Mouse (Mus musculus) kidney, embryonic 14.5 days (tissue): Measurements from ENCODE around the gene Dnah7c. TPM values are rescaled to one million over a fixed set of nuclear protein-coding genes. Genes with fewer than 3 reads are reported as not detected.
A peak's percentile ranks its signal among the peaks of the same experiment; 100 is the strongest.

ENCODE experiments used
- ATAC-seq: fragments of 200-750 bp; cut with Nextera tagmentation; 2 replicates; pipeline ENCODE4 v1.8.0; 2017; ENCODE audit warnings: moderate number of reproducible peaks, mild to moderate bottlenecking, moderate TSS enrichment, moderate library complexity; ENCODE audit not compliant: low FRiP score, low TSS enrichment
- H3K27ac ChIP-seq: fragments of 300-500 bp; sonication (generic); 2 replicates; pipeline ENCODE4 v1.5.1; 2014; ENCODE audit warnings: low read depth, mild to moderate bottlenecking, low read length, moderate library complexity, mixed read lengths
- H3K27me3 ChIP-seq: fragments of 300-500 bp; sonication (generic); 2 replicates; pipeline ENCODE4 v1.6.1; 2014; ENCODE audit warnings: mild to moderate bottlenecking, low read length; ENCODE audit not compliant: control insufficient read depth, insufficient read depth
- H3K36me3 ChIP-seq: fragments of 300-500 bp; sonication (generic); 2 replicates; pipeline ENCODE4 v1.6.1; 2014; ENCODE audit warnings: low read length, mixed read lengths; ENCODE audit not compliant: control insufficient read depth, insufficient read depth
- H3K4me1 ChIP-seq: fragments of 300-500 bp; sonication (generic); 2 replicates; pipeline ENCODE4 v1.6.1; 2014; ENCODE audit warnings: low read length, mixed read lengths; ENCODE audit not compliant: control insufficient read depth, insufficient read depth
- H3K4me2 ChIP-seq: fragments of 300-500 bp; sonication (generic); replicated peaks from 2 replicates; pipeline ENCODE4 v1.6.1; 2014; ENCODE audit warnings: low read depth, mild to moderate bottlenecking, low read length
- H3K4me3 ChIP-seq: fragments of 300-500 bp; sonication (generic); 2 replicates; pipeline ENCODE4 v1.5.1; 2014; ENCODE audit warnings: mild to moderate bottlenecking, low read length
- H3K9ac ChIP-seq: fragments of 300-500 bp; sonication (generic); 2 replicates; pipeline ENCODE4 v1.6.1; 2014; ENCODE audit warnings: low read depth, mild to moderate bottlenecking, low read length, moderate library complexity
- H3K9me3 ChIP-seq: fragments of 300-500 bp; sonication (generic); 2 replicates; pipeline ENCODE4 v1.6.1; 2016; ENCODE audit warnings: low read length; ENCODE audit not compliant: control insufficient read depth
- WGBS: fragments of 180-500 bp; shearing (Covaris S2); extraction: QIAGEN DNeasy Blood & Tissue Kit; methylation state at CpG from one replicate; pipeline ENCODE4 v1.1.7; 2014; 5-methylcytosine and 5-hydroxymethylcytosine counted together
- polyA plus RNA-seq: library from polyadenylated mRNA; unstranded; fragments of >200 nt; fragmentation: Nextera tagmentation; extraction: Ambion mirVana; gene quantifications from 2 replicates; pipeline ENCODE4 v1.2.1, GENCODE M21; 2014

Dnah7c gene
- polyA plus RNA-seq, 1 experiment from 2014 or later: 0.11 TPM

GRCm38 (mm10) chr1:46843406-46843805 lies 418.0 kb downstream of the Dnah7c start:
- H3K36me3 ChIP-seq: no peaks in the 10 kb centered on the region
- no peak overlapping the region for H3K4me3 ChIP-seq
- ATAC-seq: no peak
- WGBS: 49% methylated on average over 4 of the region's 4 CpGs
- H3K9ac ChIP-seq: no peak overlapping the region
- H3K9me3 ChIP-seq: no peaks in the 10 kb centered on the region
- H3K27me3 ChIP-seq: no peaks in the 10 kb centered on the region
- no peak overlapping the region for H3K4me2 ChIP-seq
- H3K4me1 ChIP-seq: no peaks in the 10 kb centered on the region
- no peak overlapping the region for H3K27ac ChIP-seq

GRCm38 (mm10) chr1:46844281-46844680 lies 418.9 kb downstream of the Dnah7c start:
- H3K27me3 ChIP-seq: no peaks in the 10 kb centered on the region
- no peaks in the 10 kb centered on the region for H3K36me3 ChIP-seq
- H3K4me1 ChIP-seq: no peaks in the 10 kb centered on the region
- no peak overlapping the region for H3K4me3 ChIP-seq
- H3K27ac ChIP-seq: no peak overlapping the region
- no peak overlapping the region for H3K4me2 ChIP-seq
- no peaks in the 10 kb centered on the region for H3K9me3 ChIP-seq
- ATAC-seq: peak; percentile 43; the same call in 1 of the 2 replicates
- WGBS: 58% methylated on average over 2 of the region's 2 CpGs
- no peak overlapping the region for H3K9ac ChIP-seq

- no peak overlapping the region for H3K4me3 ChIP-seq
- no peak overlapping the region for H3K4me2 ChIP-seq
- no peaks in the 10 kb centered on the region for H3K27me3 ChIP-seq
- no peak overlapping the region for H3K27ac ChIP-seq
- H3K36me3 ChIP-seq: no peaks in the 10 kb centered on the region
- no peak overlapping the region for H3K9ac ChIP-seq
- 45% methylated on average over 5 of the region's 5 CpGs for WGBS
- no peaks in the 10 kb centered on the region for H3K9me3 ChIP-seq
- no peaks in the 10 kb centered on the region for H3K4me1 ChIP-seq
- ATAC-seq: no peak
These were observed 419.8 kb downstream of the Dnah7c start for GRCm38 (mm10) chr1:46845221-46845620.

- H3K4me3 ChIP-seq: no peak overlapping the region
- no peaks in the 10 kb centered on the region for H3K27me3 ChIP-seq
These were observed 424.4 kb downstream of the Dnah7c start for GRCm38 (mm10) chr1:46849758-46850157.

GRCm38 (mm10) chr1:46851586-46851985 lies 426.2 kb downstream of the Dnah7c start:
- Histone ChIP-seq H3K9me3 (no peaks in the 10 kb centered on the region), H3K36me3 (no peaks in the 10 kb centered on the region), H3K4me2 (peak overlapping the region; percentile 67), H3K9ac (peak overlapping the region; percentile 36; the same call in 1 of the 2 replicates), H3K4me3 (peak overlapping the region; percentile 93; the same call in 1 of the 2 replicates), H3K27me3 (no peaks in the 10 kb centered on the region), H3K4me1 (peaks cover 14% of the 10 kb centered on the region; the same call in 1 of the 2 replicates), H3K27ac (peak overlapping the region; percentile 2; the same call in 1 of the 2 replicates)
- ATAC-seq: no peak
- WGBS: 58% methylated on average over 4 of the region's 4 CpGs

More at GRCm38 (mm10) chr1:46849758-46850157, 424.4 kb downstream of the Dnah7c start:
- Histone ChIP-seq H3K27ac (no peak overlapping the region), H3K9me3 (no peaks in the 10 kb centered on the region), H3K4me1 (peaks cover 13% of the 10 kb centered on the region; the same call in 1 of the 2 replicates), H3K4me2 (no peak overlapping the region), H3K36me3 (no peaks in the 10 kb centered on the region), H3K9ac (no peak overlapping the region)
- 76% methylated on average over 1 of the region's 1 CpGs for WGBS
- ATAC-seq: no peak

- Histone ChIP-seq H3K4me1 (peaks cover 14% of the 10 kb centered on the region; the same call in 1 of the 2 replicates), H3K9ac (peak overlapping the region; percentile 98), H3K9me3 (no peaks in the 10 kb centered on the region), H3K36me3 (no peaks in the 10 kb centered on the region), H3K27ac (peak overlapping the region; percentile 99), H3K27me3 (no peaks in the 10 kb centered on the region), H3K4me2 (peak overlapping the region; percentile 67), H3K4me3 (peak overlapping the region; percentile 93)
- 0% methylated on average over 4 of the region's 4 CpGs for WGBS
- ATAC-seq: no peak
These were observed 426.8 kb downstream of the Dnah7c start for GRCm38 (mm10) chr1:46852216-46852599.

GRCm38 (mm10) chr1:46852600-46853272 lies 427.3 kb downstream of the Dnah7c start:
- WGBS: 1% methylated on average over 69 of the region's 75 CpGs
- Histone ChIP-seq H3K27me3 (no peaks in the 10 kb centered on the region), H3K4me2 (peak overlapping the region; percentile 67), H3K4me1 (peaks cover 14% of the 10 kb centered on the region; the same call in 1 of the 2 replicates), H3K4me3 (peak overlapping the region; percentile 93), H3K9ac (peak overlapping the region; percentile 98), H3K36me3 (no peaks in the 10 kb centered on the region), H3K9me3 (no peaks in the 10 kb centered on the region), H3K27ac (peak overlapping the region; percentile 99)
- ATAC-seq: peak; percentile 60

- no peaks in the 10 kb centered on the region for H3K36me3 ChIP-seq
- ATAC-seq: peak; percentile 96
- H3K9me3 ChIP-seq: no peaks in the 10 kb centered on the region
- peak overlapping the region; percentile 93 for H3K4me3 ChIP-seq
- H3K9ac ChIP-seq: peak overlapping the region; percentile 98
- under 1% methylated on average over 84 of the region's 86 CpGs for WGBS
- H3K27me3 ChIP-seq: no peaks in the 10 kb centered on the region
- H3K4me2 ChIP-seq: peak overlapping the region; percentile 67
- peak overlapping the region; percentile 99 for H3K27ac ChIP-seq
- H3K4me1 ChIP-seq: peaks cover 14% of the 10 kb centered on the region; the same call in 1 of the 2 replicates
These were observed 428.1 kb downstream of the Dnah7c start for GRCm38 (mm10) chr1:46853317-46854035.
